Mouse (Mus musculus) spleen, postnatal 36 days (tissue): Measurements from ENCODE around the gene Tpsb2.

Source experiments
- DNase-seq, 2 experiments: peaks; one replicate each; pipeline ENCODE4 v3.0.0; 2022; ENCODE audit warnings: low spot score in 2 of 2, mixed read lengths in 1 of 2

The Tpsb2 gene

DNA sequence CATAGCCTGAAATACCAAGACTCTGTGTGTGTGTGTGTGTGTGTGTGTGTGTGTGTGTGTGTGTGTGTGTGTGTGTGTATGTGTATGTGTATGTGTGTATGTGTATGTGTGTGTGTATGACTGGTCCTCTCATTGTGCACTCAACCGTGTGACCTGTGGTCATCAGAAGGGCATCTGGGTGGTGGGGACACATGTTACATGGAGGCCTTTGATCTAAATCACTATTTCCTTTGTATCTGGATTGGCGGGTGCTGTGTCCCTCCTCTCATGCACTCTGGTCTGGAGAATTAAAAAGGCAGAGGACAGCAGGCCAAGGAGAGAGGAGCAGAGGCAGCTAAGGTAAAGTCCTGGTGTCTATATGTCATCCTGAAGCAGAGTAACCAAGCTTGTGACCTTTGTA is at the start of gene Tpsb2:
Gene Tpsb2 (plus strand): TSS at position 301 of the 400 bp plus-strand sequence.
- no peak for DNase-seq

DNA sequence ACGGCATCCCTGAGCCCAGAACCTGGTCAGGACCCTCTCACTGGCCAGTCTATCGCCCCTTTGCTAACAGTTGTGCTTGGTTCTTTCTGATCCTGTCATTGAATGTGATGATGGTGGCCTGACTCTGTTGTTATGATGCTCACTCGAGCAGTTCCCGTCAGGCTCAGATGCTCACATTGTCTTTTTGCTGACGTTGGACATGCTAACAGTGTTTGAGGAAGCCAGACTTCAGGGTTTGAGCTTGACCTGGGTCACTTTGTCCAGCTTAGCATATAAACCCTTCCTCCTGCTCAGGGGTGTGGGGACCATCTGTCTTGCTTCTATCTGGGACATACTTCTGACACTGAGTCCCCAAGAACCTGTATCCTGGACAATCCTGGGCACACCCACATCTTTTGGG is 47.8 kb upstream of the Tpsb2 start, which contains the start of gene Prss29:
Gene Prss29 (plus strand): TSS at position 301 of the 400 bp plus-strand sequence.
- no peak for DNase-seq

DNA sequence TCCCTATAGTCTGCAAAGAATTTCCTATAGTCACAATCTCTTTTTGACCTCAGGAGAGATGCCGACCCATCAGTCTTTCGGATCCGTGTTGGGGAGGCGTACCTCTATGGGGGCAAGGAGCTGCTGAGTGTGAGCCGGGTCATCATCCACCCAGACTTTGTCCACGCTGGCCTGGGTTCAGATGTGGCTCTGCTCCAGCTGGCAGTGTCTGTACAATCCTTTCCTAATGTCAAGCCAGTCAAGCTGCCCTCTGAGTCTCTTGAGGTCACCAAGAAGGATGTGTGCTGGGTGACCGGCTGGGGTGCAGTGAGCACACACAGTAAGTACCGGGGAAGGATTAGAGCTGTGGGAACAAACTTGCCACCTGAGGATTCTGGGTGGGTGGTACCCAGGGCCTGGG is 45.3 kb upstream of the Tpsb2 start:
- no peak for DNase-seq

DNA sequence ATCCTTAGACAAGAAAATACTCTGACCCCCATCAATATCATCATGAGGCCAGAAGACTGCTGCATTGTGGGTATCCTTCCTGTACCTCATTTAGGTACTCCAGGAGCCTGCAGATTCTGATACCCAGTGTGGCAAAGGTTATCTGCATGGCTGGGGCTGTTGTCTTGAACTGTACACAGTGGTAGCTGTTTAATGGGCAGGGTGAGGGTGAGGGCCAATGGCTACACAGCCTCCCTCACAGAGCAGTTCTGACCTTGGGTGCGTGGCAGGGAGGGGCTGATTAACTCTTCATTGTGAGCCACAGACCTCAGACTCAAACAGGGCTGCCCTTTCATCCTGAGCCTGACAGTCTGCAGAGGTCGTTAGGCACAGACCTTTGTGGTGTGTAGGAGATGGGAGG is 43.2 kb upstream of the Tpsb2 start:
- DNase-seq: no peak

DNA sequence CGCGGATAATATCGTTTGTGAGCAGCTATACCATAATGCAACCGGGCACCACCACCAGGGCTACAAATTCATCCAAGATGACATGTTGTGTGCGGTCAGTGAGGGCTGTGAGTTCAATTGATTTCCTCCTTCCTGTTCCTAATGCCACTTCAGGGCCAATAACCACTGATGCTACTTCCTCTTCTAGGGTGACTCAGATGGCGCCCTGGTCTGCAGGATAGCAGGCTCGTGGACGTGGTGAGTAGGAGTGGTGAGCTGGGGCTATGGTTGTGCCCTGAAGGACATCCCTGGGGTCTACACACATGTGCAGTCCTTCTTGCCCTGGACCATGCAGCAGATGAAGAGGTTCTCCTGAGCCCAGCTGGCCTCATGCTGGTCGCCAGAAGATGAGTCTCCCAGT is 33.8 kb upstream of the Tpsb2 start:
- no peak for DNase-seq

DNA sequence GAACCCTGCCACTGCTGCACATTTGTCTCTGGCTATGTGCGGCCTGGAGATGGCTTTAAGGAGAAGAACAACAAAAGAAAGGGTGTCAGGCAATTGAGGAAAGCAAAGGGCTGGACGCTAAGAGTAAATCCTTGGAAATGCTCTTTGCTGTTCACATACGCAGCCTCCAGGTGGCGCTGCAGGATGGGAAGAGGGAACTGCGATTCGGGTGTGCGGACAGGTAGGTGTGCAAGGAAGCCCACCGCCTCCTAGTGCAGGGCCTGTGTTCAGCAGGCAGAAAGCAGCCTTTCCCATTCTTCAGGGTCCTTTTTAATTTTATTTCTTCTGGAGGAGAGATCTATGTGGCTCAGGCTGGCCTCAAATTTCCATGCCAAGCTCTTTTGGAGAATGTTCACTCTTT is 32.2 kb upstream of the Tpsb2 start:
- DNase-seq: no peak

DNA sequence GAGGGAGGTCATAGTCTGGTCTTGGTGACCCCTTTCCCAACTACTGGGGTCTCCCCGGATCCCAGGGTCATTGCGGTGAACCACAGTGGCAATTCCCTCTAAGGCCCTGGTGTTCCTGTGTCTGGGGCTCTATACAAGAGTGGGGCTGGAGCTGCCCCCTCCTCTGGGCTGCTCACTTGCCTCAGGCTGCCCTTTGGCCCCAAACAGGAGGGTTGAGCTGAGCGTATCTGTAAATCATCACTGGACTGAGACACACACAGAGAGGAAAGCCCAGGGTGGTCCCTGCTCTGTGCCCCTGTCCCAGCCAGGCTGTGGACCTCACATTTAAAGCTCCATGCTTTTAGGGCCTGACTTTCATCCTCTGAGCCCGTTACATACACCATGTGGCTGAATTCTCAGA is 27.9 kb upstream of the Tpsb2 start:
- DNase-seq: no peak

DNA sequence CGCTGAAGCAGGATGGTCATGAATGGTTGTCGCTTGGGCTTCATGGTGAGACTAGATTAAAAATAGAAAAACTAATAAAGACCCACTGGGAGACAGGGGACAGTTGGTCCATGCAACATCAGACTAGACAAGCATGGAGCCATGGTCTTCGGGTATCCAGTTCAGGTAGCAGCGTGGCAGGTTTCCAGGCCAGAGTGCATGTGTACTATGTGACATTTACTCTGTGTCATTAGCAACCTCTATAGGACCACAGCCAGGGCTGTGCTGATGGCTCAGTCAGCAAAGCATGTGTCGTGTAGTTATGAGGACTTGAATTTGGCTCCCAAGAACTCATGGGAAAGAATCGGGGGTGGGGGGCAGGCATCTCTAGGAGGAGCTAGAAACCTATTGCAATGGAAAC is 26.1 kb upstream of the Tpsb2 start:
- no peak for DNase-seq

DNA sequence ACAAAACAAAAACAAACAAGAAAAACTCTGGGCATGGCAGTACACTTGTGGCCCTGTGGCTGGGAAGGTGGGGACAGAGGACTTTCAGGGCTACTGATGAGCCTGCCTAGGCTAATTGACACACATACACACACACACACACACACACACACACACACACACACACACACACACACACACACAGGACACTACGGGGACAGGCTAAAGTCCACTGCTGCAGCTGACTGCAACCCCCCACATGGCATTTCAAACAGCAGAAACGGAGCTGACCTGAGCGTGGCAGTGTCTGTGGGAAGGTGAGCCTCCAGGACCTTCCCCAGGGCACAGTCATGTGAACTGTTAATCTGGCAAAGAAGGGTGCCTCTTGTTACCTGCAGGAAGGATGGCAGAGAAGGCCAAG is 24.6 kb upstream of the Tpsb2 start:
- no peak for DNase-seq

DNA sequence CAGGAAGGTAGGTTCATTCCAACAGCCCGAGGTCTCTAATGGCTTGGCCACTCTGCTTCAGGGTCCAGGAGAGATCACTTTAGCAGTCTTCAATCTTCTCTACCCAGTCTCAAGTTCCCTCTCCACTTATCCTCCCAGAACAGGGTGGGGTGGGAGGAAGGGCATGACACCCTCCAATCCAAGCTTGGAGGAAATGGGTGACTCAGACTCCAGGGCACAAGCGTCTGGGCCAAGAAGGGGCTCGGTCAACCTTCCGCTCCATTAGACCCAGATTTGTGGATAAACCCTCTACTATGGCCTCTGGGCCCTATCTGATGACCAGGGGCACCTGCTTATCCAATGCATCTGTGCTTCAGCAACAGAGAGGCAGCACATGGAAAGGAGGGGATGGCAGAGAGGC is 20.6 kb upstream of the Tpsb2 start, which contains the start of gene Tpsab1:
Gene Tpsab1 (minus strand): TSS at position 101 of the 400 bp plus-strand sequence.
- no peak for DNase-seq

DNA sequence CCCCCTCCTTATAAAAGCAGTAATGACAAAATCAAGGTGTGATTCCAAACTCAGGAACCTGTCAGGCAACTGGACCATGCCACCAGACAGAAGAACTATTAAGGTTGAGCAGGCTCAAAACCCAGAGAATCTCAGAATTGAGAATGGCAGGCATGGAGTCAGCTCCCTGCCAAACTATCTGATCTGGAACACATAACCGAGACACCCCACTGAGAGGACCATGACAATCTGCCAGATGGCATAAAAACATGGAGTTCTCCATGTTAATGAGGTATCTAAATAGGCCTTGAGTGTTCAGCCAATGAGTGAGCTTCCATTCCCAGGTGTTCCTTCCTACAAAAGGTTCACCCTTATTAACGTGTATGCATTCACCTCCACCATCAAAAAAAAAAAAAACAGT is 4.8 kb upstream of the Tpsb2 start:
- DNase-seq: no peak

DNA sequence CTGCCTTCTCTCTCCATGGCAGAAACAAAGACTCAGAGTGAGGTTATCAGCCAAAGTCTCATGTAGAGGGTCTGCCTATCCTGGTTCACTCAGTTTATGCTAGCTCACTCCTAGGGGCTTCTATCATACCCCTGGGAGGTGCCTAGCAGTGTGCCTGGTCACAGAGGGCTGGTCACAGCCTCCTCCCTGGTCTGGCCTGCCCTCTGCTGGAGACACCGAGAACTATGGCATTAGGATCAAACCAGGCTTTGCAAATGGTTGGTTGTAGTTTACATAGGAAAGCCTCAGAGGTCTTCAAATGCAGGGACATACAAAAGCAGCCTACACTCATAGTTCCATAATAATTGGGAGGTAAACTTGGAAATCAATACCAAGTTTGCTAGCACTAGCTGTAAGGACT is 2.4 kb upstream of the Tpsb2 start:
- DNase-seq: no peak

DNA sequence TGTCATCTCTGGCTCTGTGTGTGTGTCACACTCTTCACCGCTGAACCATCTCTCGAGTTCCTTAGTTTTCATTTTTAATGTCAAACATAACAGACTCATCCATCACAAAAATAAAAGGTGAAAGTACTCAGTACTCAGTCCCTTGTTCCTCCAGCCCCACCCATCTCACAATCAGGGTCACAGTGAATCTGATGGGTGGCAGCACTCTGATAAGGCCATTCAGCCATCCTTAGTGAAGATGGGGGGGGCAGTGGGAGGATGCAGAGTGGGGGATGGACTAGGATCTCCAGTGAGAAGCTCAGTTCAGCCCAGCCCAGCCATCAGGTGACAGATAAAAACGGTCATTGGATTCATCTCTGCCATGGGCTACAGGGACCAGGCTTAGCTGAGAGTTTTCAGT is 2.9 kb downstream of the Tpsb2 start, which contains the start of gene Tpsg1:
Gene Tpsg1 (plus strand): TSS at position 301 of the 400 bp plus-strand sequence.
- DNase-seq: no peak

DNA sequence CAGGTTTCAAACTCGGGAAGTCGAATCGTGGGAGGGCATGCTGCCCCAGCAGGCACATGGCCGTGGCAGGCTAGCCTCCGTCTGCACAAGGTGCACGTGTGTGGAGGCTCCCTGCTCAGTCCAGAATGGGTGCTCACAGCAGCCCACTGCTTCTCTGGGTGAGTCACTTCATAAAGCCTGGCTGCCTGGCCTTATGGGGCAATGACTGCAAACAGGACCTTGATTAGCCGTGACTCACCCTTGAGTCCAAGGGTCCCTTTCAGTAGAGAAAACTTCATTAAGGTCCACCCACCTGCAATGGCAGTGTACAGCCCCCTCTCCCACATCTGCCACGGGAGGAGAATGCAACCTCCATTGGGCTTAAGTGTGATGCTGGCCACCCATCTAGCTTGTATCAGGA is 6.4 kb downstream of the Tpsb2 start:
- DNase-seq: no peak

DNA sequence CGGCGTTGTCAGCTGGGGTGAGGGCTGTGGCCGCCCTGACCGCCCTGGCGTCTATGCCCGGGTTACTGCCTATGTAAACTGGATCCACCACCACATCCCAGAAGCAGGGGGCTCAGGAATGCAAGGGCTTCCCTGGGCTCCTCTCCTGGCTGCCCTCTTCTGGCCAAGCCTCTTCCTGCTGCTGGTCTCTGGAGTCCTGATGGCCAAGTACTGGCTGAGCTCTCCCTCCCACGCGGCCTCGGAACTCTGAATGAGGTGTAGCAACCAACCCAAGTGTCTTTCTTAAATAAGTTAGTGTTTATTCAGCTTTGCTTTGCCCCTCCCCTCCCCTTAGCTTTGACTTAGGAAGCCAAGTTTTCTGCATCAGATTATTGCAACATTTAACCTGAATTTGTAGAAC is 7.9 kb downstream of the Tpsb2 start:
- DNase-seq: no peak

DNA sequence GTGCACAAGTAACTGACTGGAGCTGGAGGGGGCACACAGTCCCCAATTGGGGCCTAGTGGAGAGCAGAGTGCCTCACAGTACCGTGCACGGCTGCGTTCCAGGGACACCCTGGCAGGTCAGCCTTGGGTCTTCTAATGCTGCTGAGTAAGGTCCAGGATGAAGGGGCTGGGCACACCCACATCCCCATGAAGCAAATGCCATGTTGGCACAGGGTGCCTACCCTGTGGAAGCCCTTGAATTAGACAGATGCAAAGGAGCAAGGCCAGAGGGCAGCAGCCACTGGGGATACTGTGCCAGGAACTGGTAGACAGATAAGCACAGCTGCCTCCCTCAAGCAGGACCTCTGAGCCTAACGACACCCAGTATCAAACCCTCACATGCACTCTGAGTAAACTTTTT is 28.4 kb downstream of the Tpsb2 start:
- DNase-seq: no peak

DNA sequence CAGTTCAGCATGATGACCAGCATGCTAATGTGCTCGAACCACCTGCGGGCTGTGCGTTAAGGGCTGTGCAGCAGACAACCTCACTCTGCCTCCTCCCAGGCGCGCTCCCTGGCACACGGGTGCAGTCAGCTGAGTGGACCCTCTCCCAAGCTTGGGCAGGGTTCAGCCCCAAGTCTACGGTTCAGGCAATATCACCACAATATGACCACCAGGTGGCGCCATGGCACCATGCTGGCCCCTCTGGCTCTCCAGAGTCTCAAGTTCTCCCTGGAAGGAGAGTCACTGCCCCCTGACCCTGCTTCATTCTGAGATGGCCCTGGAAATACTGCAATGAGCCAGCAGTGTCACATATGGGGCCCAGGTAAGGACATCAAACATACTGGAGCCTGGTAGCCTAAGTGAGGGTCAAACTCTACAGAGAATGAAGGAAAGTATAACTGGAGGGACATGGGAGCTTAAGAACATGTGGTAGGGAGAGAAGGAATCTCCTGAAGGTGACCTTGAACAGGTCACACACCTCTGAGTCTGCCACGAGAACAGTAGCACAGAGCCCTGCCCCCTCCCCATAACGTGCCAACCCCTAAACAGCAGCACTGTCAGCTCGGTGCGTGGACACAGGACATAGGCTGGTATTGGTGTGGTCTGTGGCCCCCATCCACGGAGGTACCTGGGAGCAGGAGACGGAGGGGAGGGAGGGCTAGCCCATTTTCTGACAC is 31.9 kb downstream of the Tpsb2 start:
- DNase-seq: peak; percentile 28 to 29

DNA sequence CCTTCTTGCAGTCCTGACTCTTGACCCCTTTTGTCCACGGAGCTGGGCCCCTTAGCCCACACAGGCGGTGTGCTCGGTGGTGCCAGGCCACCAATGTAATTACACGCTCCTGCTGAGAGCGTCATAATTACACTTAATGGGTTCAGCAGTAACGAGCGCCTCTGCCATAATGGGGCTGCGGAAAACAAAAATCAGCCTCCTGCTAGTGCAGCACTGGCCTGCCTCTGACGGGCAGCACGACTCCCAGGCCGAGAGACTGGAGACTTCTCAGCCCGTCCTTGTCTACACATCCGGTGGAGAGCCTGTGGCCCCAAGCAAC is 32.4 kb downstream of the Tpsb2 start:
- no peak for DNase-seq

DNA sequence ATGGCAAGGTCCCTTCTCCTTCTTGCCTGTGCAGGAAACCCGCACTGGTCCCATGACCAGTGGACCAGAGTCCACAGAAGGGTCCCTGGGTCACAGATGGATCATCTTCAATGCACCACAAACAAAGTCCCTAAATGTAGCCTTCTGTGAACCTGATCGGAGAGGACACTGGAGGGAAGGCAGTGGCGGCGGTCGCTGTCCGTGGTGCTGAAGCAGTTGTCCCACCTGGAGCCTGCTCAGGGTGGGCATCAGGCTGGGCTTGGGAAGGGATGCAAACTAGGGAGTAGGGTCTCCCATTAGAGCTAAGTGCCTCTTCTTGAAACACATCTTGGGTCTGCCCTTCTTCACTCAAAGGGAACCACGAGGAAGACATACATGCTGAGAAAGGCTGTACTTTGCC is 34.3 kb downstream of the Tpsb2 start:
- no peak for DNase-seq

DNA sequence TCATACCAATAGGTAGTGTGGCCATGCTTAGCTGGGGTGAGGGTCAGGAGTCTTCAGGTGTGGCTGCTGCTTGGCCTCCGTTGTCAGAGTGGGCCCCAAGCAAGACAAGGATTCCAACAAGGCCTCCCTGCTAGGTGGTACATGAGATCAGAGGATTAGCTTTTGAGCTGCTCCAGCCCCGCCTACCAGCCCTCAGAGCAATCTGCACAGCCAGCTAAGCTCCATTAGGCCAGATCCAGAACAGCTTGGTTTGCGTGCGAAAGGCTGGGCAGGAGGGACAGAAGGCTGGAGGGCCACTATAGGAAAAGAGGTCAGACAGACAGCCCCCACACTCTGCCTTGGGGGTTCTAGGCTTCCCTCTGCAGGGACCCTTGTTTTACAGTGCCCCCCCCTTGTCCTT is 35.4 kb downstream of the Tpsb2 start:
- DNase-seq: no peak

DNA sequence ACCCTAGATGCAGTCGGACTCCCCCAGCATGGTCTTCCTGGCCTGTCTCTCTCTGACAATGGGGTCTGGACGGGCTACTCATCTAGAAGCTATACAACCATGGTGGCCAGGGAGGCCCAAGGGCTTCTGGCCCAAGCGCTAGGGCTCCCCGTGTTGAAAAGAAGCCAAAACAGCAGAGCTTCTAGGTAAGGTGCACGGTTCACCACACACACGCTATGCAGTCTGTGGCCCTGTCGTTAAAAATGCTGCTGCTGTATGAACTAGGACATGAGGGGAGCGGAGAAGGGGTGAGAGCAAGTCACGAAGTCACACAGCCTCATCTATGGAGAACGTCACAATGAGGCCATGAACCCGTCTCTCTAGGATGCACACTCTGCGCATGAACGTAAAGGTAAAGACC is 36.1 kb downstream of the Tpsb2 start:
- no peak for DNase-seq

DNA sequence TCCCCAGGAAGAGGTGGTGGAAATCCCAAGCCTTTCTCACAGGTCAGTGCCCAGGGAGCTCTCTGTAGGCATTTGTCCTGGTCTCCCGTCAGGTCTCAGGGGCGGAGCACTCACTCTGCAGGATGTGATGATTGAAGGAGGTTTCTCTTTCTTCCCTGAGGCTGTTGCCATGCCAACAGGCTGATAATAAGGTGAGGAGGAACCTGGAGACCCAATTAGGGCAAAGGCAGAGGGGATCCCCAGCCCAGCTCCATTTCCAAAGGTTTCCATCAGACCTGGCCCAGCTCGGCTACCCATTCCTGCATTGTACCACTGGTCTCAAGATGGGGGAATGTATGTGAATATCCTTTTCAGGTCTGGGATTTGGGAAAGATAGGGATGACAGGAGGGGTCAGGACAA is 38.1 kb downstream of the Tpsb2 start:
- no peak for DNase-seq

DNA sequence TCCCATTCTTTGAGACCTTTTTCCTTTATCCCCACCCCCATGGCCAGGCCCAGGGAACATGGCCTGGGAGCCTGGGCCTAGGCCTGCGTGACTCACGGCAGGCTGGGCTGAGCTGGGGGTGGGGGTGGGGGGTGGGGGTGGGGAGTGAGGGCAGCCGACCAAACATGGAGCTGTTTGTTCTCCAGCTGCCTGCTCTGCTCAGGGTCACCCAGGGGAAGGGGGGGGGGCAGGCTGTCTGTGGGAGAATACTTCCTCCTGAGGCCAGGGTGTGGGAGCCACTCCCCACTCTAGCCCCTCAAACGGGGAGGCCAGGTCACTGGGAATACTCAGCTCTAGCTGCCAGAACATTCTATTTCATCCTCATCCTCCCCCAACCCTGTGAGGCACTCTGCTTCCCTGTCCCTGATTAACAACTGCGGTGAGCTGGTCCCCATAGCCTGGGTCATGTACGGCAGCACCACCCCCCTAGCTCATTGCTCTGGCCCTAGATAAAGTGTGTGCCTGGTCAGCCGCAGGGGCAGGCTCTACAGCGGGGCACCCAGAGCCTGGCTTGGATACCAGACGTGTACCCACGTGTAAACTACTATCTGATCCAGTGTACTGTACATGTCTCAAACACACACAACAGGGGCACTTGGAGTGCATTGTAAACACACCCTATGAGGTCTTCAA is 39.3 kb downstream of the Tpsb2 start:
- DNase-seq: no peak

DNA sequence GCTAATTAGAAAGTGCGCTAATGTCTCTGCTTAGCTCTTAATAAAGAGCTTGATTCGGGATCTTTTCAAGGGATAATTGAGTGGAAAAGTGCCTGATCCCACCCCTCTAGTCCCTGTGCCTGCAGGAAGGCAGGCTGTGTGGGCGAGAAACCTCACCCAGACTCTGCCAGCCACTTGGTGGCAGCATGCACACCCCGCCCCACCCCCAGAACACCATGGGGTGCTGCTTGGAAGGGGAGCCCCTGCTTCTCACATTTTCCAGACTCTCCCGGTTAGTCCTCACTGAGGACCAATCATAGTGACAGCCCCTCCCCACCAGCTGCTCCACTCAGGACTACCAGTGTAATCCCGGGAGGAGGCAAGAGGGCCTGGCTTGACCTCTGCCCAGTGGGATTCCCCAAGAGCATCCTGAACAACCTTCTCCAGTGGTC is 39.9 kb downstream of the Tpsb2 start:
- DNase-seq: no peak
